Mouse (Mus musculus) CH12.LX (cell line): Measurements from ENCODE around the gene Cenpx. TPM values are rescaled to one million over a fixed set of nuclear protein-coding genes. Genes with fewer than 3 reads are reported as not detected.

Experiments used
- DNase-seq: peaks from one replicate; pipeline ENCODE4 v3.0.0-alpha.2; 2013; ENCODE audit errors: extremely low read depth
- H3K27ac ChIP-seq: 2 replicates; pipeline ENCODE4 v1.5.1; 2012; ENCODE audit warnings: low read depth, mild to moderate bottlenecking, control low read depth, moderate library complexity; ENCODE audit not compliant: insufficient read depth
- H3K27me3 ChIP-seq: replicated peaks from 2 replicates; pipeline ENCODE3; 2012; ENCODE audit warnings: inconsistent platforms
- H3K36me3 ChIP-seq, 2 experiments: replicated peaks in 1 of 2; 2 replicates each; pipeline versions ENCODE3 to v1.6.1; 2012; ENCODE audit warnings: inconsistent platforms in 1 of 2, low read length in 1 of 2, mild to moderate bottlenecking in 1 of 2, mixed read lengths in 1 of 2, moderate library complexity in 1 of 2; ENCODE audit not compliant: control insufficient read depth in 1 of 2, insufficient read depth in 1 of 2
- H3K4me1 ChIP-seq, 2 experiments: 2 replicates each; pipeline ENCODE4 v1.6.1; 2012; ENCODE audit warnings: inconsistent platforms in 1 of 2, moderate library complexity in 1 of 2; ENCODE audit not compliant: insufficient read depth in 2 of 2, control insufficient read depth in 1 of 2
- H3K4me2 ChIP-seq: 2 replicates; pipeline ENCODE4 v1.6.1; 2012; ENCODE audit warnings: low read depth, mild to moderate bottlenecking, control low read depth; ENCODE audit not compliant: poor library complexity, insufficient read depth, severe bottlenecking
- H3K4me3 ChIP-seq, 3 experiments: fragments of 150-350 bp in 1 of 3; sonication (generic) in 1 of 3; replicated peaks in 1 of 3; 2 replicates each; pipeline versions ENCODE3 to v1.5.1; 2011 to 2012; ENCODE audit warnings: low read depth in 2 of 3, low read length in 2 of 3, mild to moderate bottlenecking in 2 of 3, moderate library complexity in 2 of 3, control low read depth in 1 of 3, improper control_type of control experiment in 1 of 3, inconsistent platforms in 1 of 3, mixed read lengths in 1 of 3; ENCODE audit not compliant: poor library complexity in 1 of 3
- H3K79me2 ChIP-seq: replicated peaks from 2 replicates; pipeline ENCODE4 v1.6.1; 2012; ENCODE audit warnings: mild to moderate bottlenecking, moderate library complexity; ENCODE audit not compliant: control insufficient read depth, poor library complexity, insufficient read depth, severe bottlenecking; ENCODE audit errors: extremely low read depth
- H3K9ac ChIP-seq: 2 replicates; pipeline ENCODE4 v1.6.1; 2012; ENCODE audit warnings: low read depth, mild to moderate bottlenecking, control low read depth, moderate library complexity; ENCODE audit not compliant: insufficient read depth
- H3K9me3 ChIP-seq: replicated peaks from 2 replicates; pipeline ENCODE3; 2012; ENCODE audit warnings: low read length, inconsistent platforms, mixed read lengths
- BHLHE40 ChIP-seq: IDR thresholded peaks from 2 replicates; pipeline ENCODE4 v1.6.1; 2011; ENCODE audit warnings: mild to moderate bottlenecking, low read depth, low read length, improper control_type of control experiment
- CTCF ChIP-seq, 2 experiments: IDR thresholded peaks in 1 of 2; conservative IDR thresholded peaks in 1 of 2; 2 replicates each; pipeline ENCODE4 v1.5.1; 2011 to 2012; ENCODE audit warnings: low read depth in 2 of 2, low read length in 2 of 2, improper control_type of control experiment in 1 of 2, inconsistent platforms in 1 of 2, mild to moderate bottlenecking in 1 of 2, moderate library complexity in 1 of 2
- EP300 ChIP-seq: IDR thresholded peaks from 2 replicates; pipeline ENCODE4 v1.6.1; 2011; ENCODE audit warnings: low read length, improper control_type of control experiment
- ETS1 ChIP-seq: conservative IDR thresholded peaks from 2 replicates; pipeline ENCODE4 v1.6.1; 2012; ENCODE audit warnings: low read depth, mild to moderate bottlenecking, inconsistent platforms, low read length, improper control_type of control experiment, moderate library complexity
- GABPA ChIP-seq: IDR thresholded peaks from 2 replicates; pipeline ENCODE4 v1.6.1; 2012; ENCODE audit warnings: low read depth, low read length, improper control_type of control experiment, inconsistent platforms; ENCODE audit not compliant: insufficient replicate concordance
- HCFC1 ChIP-seq: IDR thresholded peaks from 2 replicates; pipeline ENCODE4 v1.6.1; 2012; ENCODE audit warnings: low read depth, mild to moderate bottlenecking, inconsistent platforms, low read length, improper control_type of control experiment
- MAFK ChIP-seq: IDR thresholded peaks from 2 replicates; pipeline ENCODE4 v1.6.1; 2011; ENCODE audit warnings: low read length, improper control_type of control experiment; ENCODE audit not compliant: insufficient replicate concordance
- MAX ChIP-seq: IDR thresholded peaks from 2 replicates; pipeline ENCODE4 v1.6.1; 2011; ENCODE audit warnings: low read length, improper control_type of control experiment
- MEF2A ChIP-seq: IDR thresholded peaks from 2 replicates; pipeline ENCODE4 v1.6.1; 2014; ENCODE audit warnings: low read depth, mild to moderate bottlenecking, inconsistent platforms, low read length, improper control_type of control experiment, borderline replicate concordance
- MXI1 ChIP-seq: IDR thresholded peaks from 2 replicates; pipeline ENCODE4 v1.6.1; 2011; ENCODE audit warnings: mild to moderate bottlenecking, low read depth, low read length, improper control_type of control experiment
- MYC ChIP-seq: IDR thresholded peaks from 2 replicates; pipeline ENCODE4 v1.6.1; 2011; ENCODE audit warnings: low read depth, mild to moderate bottlenecking, improper control_type of control experiment, low read length
- NELFE ChIP-seq: IDR thresholded peaks from 2 replicates; pipeline ENCODE4 v1.6.1; 2011; ENCODE audit warnings: low read depth, low read length, improper control_type of control experiment
- NRF1 ChIP-seq: IDR thresholded peaks from 2 replicates; pipeline ENCODE4 v1.6.1; 2014; ENCODE audit warnings: low read depth, mild to moderate bottlenecking, inconsistent platforms, low read length, improper control_type of control experiment, moderate library complexity
- POLR2A ChIP-seq: IDR thresholded peaks from 2 replicates; pipeline ENCODE4 v1.6.1; 2011; ENCODE audit warnings: low read depth, mild to moderate bottlenecking, improper control_type of control experiment, low read length
- POLR2AphosphoS2 ChIP-seq: IDR thresholded peaks from 2 replicates; pipeline ENCODE4 v1.6.1; 2011; ENCODE audit warnings: low read depth, low read length, improper control_type of control experiment
- RCOR1 ChIP-seq: conservative IDR thresholded peaks from 2 replicates; pipeline ENCODE4 v1.6.1; 2012; ENCODE audit warnings: low read depth, mild to moderate bottlenecking, inconsistent platforms, low read length, improper control_type of control experiment
- SMC3 ChIP-seq: IDR thresholded peaks from 2 replicates; pipeline ENCODE4 v1.6.1; 2011; ENCODE audit warnings: low read depth, low read length, improper control_type of control experiment
- TBP ChIP-seq: conservative IDR thresholded peaks from 2 replicates; pipeline ENCODE4 v1.6.1; 2011; ENCODE audit warnings: low read depth, low read length, improper control_type of control experiment
- TCF12 ChIP-seq: IDR thresholded peaks from 2 replicates; pipeline ENCODE4 v1.6.1; 2014; ENCODE audit warnings: low read depth, mild to moderate bottlenecking, inconsistent platforms, low read length, improper control_type of control experiment
- USF2 ChIP-seq: conservative IDR thresholded peaks from 2 replicates; pipeline ENCODE4 v1.6.1; 2011; ENCODE audit warnings: low read depth, low read length, improper control_type of control experiment
- ZC3H11A ChIP-seq: IDR thresholded peaks from 2 replicates; pipeline ENCODE4 v1.6.1; 2012; ENCODE audit warnings: low read depth, mild to moderate bottlenecking, inconsistent platforms, low read length, improper control_type of control experiment
- ZMIZ1 ChIP-seq: IDR thresholded peaks from 2 replicates; pipeline ENCODE4 v1.6.1; 2012; ENCODE audit warnings: low read depth, mild to moderate bottlenecking, inconsistent platforms, low read length, improper control_type of control experiment
- ZNF384 ChIP-seq: IDR thresholded peaks from 2 replicates; pipeline ENCODE4 v1.6.1; 2012; ENCODE audit warnings: low read depth, low read length, improper control_type of control experiment, inconsistent platforms
- dilution Hi-C: fragments of 300-500 bp; cut with MboI; formaldehyde crosslinking; loops from 2 replicates; pipeline ENCODE4 v1.14.3; 2020; ENCODE audit warnings: low sequenced_read_pairs; ENCODE audit not compliant: extremely low pct_unique_long_range_greater_than_20kb, extremely low pct_ligation_motif_present
- in situ Hi-C: fragments of 300-500 bp; cut with MboI; formaldehyde crosslinking; loops from 3 replicates; pipeline ENCODE4 v1.14.3; 2019; ENCODE audit warnings: low sequenced_read_pairs, low pct_ligation_motif_present, low pct_unique_long_range_greater_than_20kb, mixed read lengths
- polyA plus RNA-seq: library from polyadenylated mRNA; unstranded; fragments of >175 nt; gene quantifications from 2 replicates; pipeline ENCODE4 v1.2.1, GENCODE M21; 2012; ENCODE audit warnings: low read depth; ENCODE audit not compliant: insufficient read length
- total RNA-seq, 2 experiments: library from RNA; depleted of rRNA; stranded (reverse); fragments of 300-350 nt in 1 of 2; fragments of >200 nt in 1 of 2; gene quantifications; 2 replicates each; pipeline ENCODE4 v1.2.3; 2012 to 2014

The Cenpx gene
- total and polyA plus RNA-seq, 3 experiments, result 76.5 to 122 (median 101) TPM

DNA sequence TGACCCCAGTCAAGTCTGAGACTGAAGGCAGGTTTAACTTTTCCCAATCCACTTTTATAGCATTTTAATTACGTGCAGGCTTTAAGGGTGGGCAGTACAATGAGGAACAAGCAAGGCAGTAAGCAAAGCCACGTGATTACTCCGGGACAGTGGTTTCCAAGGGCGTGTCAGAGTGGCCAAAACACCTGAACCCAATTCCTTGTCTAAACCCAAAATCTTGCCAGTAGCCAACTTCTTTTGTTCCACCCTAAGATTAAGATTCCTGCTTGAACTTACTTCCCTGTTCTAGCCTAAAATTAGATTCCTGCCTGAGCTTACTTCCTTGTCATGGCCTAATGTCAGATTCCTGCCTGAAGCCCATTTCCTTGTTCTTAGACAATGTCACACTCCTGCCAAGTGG lies 34.4 kb upstream of the Cenpx start:
- H3K4me3 ChIP-seq, result no peak overlapping the region
- dilution Hi-C loops (no loop called here), in situ Hi-C loops (no loop called here)
- H3K27ac ChIP-seq, result no peak overlapping the region
- no peak for DNase-seq
- H3K79me2 ChIP-seq, result no peaks in the 10 kb centered on the region
- no peak overlapping the region for H3K4me2 ChIP-seq
- no peaks in the 10 kb centered on the region for H3K36me3 ChIP-seq
- H3K27me3 ChIP-seq, result peaks cover 38% of the 10 kb centered on the region
- TF ChIP-seq MYC (no peak), RCOR1 (no peak), NRF1 (no peak), POLR2AphosphoS2 (no peak), USF2 (no peak), ZC3H11A (no peak), NELFE (no peak), MAFK (no peak), GABPA (no peak), ZNF384 (no peak), CTCF (conservative IDR thresholded peaks at IDR 0.05 in 1 of 2, IDR thresholded peaks at IDR 0.05 in 1 of 2; ENCODE audit: low read depth in 2 of 2, low read length in 2 of 2) (no peak), ZMIZ1 (no peak), MEF2A (no peak), TCF12 (no peak), POLR2A (no peak), MAX (no peak), MXI1 (no peak), HCFC1 (no peak), ETS1 (no peak), TBP (no peak)
- TF ChIP-seq, all 38 proteins: peak for 0
- Histone ChIP-seq H3K9me3 (no peaks in the 10 kb centered on the region), H3K4me1 (peaks cover 3 to 12% of the 10 kb centered on the region in 2 experiments; a peak in 2 of 4 replicates), H3K9ac (no peak overlapping the region)

DNA sequence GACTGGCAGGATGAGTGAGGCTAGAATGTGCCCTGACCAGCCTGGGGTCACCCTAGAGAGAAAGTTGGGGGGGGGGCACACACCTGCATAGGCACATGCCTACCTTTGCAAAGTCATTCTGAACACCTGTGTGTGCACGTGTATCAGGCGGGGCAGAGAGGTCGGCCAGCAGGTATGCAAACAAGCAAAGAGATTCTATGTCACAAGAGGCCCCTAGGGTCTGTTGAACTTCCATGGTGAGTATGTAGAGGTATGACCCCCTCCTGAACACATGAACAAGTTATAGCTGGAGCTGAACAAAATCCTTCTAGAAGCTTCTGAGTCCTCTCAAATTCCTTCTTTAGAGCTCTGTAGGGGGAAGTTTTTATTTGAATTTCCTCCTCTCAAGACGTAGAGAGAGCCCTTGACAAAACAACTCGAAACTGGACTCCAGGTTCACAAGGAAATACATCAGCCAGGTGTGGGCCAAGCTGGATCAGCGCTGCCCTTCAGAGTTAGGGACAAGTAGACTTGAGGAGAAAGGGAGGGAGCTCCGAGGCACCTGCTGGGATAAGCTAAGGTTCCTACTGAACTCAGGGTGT lies 30.7 kb upstream of the Cenpx start:
- H3K27ac ChIP-seq, result no peak overlapping the region
- no peaks in the 10 kb centered on the region for H3K9me3 ChIP-seq
- H3K4me1 ChIP-seq, result peaks cover 3 to 12% of the 10 kb centered on the region in 2 experiments; a peak in 2 of 4 replicates
- no peak for TF ChIP-seq SMC3
- no peak for TF ChIP-seq MAFK
- TF ChIP-seq BHLHE40, result peak; percentile 63
- TF ChIP-seq GABPA, result no peak
- no peak for TF ChIP-seq EP300
- no peak overlapping the region for H3K4me3 ChIP-seq
- H3K9ac ChIP-seq, result no peak overlapping the region
- dilution Hi-C loops (no loop called here), in situ Hi-C loops (no loop called here)
- DNase-seq, result no peak
- peaks cover 51% of the 10 kb centered on the region for H3K27me3 ChIP-seq
- H3K79me2 ChIP-seq, result no peaks in the 10 kb centered on the region
- H3K4me2 ChIP-seq, result no peak overlapping the region
- no peaks in the 10 kb centered on the region for H3K36me3 ChIP-seq
